Mouse (Mus musculus) kidney, embryonic 14.5 days (tissue): ENCODE measurements at regions not wholly inside any gene's neighbourhood (a gene's known extent, or its start where the extent isn't known, plus 50 kb on each side); places are given as distances from the start of the nearest gene placed in this dataset.

Source experiments
- ATAC-seq: fragments of 200-750 bp; cut with Nextera tagmentation; 2 replicates; pipeline ENCODE4 v1.8.0; 2017; ENCODE audit warnings: moderate number of reproducible peaks, mild to moderate bottlenecking, moderate TSS enrichment, moderate library complexity; ENCODE audit not compliant: low FRiP score, low TSS enrichment
- H3K27ac ChIP-seq: fragments of 300-500 bp; sonication (generic); 2 replicates; pipeline ENCODE4 v1.5.1; 2014; ENCODE audit warnings: low read depth, mild to moderate bottlenecking, low read length, moderate library complexity, mixed read lengths
- H3K27me3 ChIP-seq: fragments of 300-500 bp; sonication (generic); 2 replicates; pipeline ENCODE4 v1.6.1; 2014; ENCODE audit warnings: mild to moderate bottlenecking, low read length; ENCODE audit not compliant: control insufficient read depth, insufficient read depth
- H3K36me3 ChIP-seq: fragments of 300-500 bp; sonication (generic); 2 replicates; pipeline ENCODE4 v1.6.1; 2014; ENCODE audit warnings: low read length, mixed read lengths; ENCODE audit not compliant: control insufficient read depth, insufficient read depth
- H3K4me1 ChIP-seq: fragments of 300-500 bp; sonication (generic); 2 replicates; pipeline ENCODE4 v1.6.1; 2014; ENCODE audit warnings: low read length, mixed read lengths; ENCODE audit not compliant: control insufficient read depth, insufficient read depth
- H3K4me2 ChIP-seq: fragments of 300-500 bp; sonication (generic); replicated peaks from 2 replicates; pipeline ENCODE4 v1.6.1; 2014; ENCODE audit warnings: low read depth, mild to moderate bottlenecking, low read length
- H3K4me3 ChIP-seq: fragments of 300-500 bp; sonication (generic); 2 replicates; pipeline ENCODE4 v1.5.1; 2014; ENCODE audit warnings: mild to moderate bottlenecking, low read length
- H3K9ac ChIP-seq: fragments of 300-500 bp; sonication (generic); 2 replicates; pipeline ENCODE4 v1.6.1; 2014; ENCODE audit warnings: low read depth, mild to moderate bottlenecking, low read length, moderate library complexity
- H3K9me3 ChIP-seq: fragments of 300-500 bp; sonication (generic); 2 replicates; pipeline ENCODE4 v1.6.1; 2016; ENCODE audit warnings: low read length; ENCODE audit not compliant: control insufficient read depth
- WGBS: fragments of 180-500 bp; shearing (Covaris S2); extraction: QIAGEN DNeasy Blood & Tissue Kit; methylation state at CpG from one replicate; pipeline ENCODE4 v1.1.7; 2014; 5-methylcytosine and 5-hydroxymethylcytosine counted together

GRCm38 (mm10) chr5:101437666-101438299, 227.0 kb downstream of the Nkx6-1 start:
- no peak overlapping the region for H3K4me3 ChIP-seq
- H3K4me2 ChIP-seq, result no peak overlapping the region
- no peaks in the 10 kb centered on the region for H3K36me3 ChIP-seq
- no peaks in the 10 kb centered on the region for H3K9me3 ChIP-seq
- 69% methylated on average over 14 of the region's 14 CpGs for WGBS
- no peak overlapping the region for H3K27ac ChIP-seq
- no peaks in the 10 kb centered on the region for H3K27me3 ChIP-seq
- ATAC-seq, result no peak
- no peaks in the 10 kb centered on the region for H3K4me1 ChIP-seq
- H3K9ac ChIP-seq, result no peak overlapping the region

- no peak for ATAC-seq
- no peak overlapping the region for H3K27ac ChIP-seq
- H3K4me1 ChIP-seq, result 0 out of 2 replicates have a peak, but pooled peaks cover 3% of the 10 kb centered on the region
- H3K9me3 ChIP-seq, result no peaks in the 10 kb centered on the region
- no peak overlapping the region for H3K4me3 ChIP-seq
- no peaks in the 10 kb centered on the region for H3K36me3 ChIP-seq
- H3K9ac ChIP-seq, result no peak overlapping the region
- H3K27me3 ChIP-seq, result no peaks in the 10 kb centered on the region
- no peak overlapping the region for H3K4me2 ChIP-seq
- 35% methylated on average over 13 of the region's 13 CpGs for WGBS
Measured at GRCm38 (mm10) chr5:101426067-101426771, 238.6 kb downstream of the Nkx6-1 start.

DNA sequence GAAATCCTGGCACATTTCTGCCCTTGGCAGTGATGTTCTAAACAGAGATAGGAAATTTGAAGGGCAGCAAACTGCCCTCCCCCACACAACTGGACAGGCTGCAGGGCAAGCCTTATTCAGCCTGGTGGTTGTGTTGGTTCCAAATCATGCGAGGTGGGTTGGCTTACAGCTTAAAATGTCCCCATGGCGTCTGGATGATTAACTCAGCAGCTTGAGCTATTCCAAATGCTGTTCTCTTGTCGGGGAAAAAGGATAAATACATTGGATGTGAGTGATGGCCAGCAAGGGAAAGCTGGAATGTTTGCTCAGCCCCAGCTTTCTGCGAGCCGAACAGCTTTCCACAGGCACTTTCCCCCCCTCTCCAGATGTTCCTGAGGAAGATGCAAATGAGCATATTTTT, 280.5 kb downstream of the Nkx6-1 start:
- Histone ChIP-seq H3K9ac (no peak overlapping the region), H3K4me1 (no peaks in the 10 kb centered on the region), H3K9me3 (no peaks in the 10 kb centered on the region), H3K27ac (no peak overlapping the region), H3K36me3 (no peaks in the 10 kb centered on the region), H3K4me2 (no peak overlapping the region), H3K4me3 (no peak overlapping the region), H3K27me3 (no peaks in the 10 kb centered on the region)
- no peak for ATAC-seq
- WGBS, result 41% methylated on average over 5 of the region's 5 CpGs

DNA sequence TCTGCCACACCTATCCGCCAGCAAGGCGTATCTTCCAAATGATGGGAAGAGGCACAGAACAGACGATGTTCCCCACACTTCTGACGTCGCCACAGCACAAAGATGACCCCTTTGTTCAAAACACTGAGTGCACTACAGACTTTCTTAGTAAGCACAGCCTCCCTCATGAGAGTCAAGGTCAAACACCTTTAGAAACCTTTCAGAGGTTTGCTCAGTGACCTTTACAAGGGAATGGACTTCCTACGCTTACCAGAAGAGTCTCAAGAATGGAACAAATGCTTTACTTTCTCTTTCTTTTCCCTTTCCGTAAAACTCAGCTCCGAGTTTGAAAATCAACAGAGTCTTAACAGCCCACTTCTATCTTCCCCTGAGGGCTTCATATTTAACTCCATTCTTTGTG, 283.4 kb downstream of the Nkx6-1 start:
- H3K9me3 ChIP-seq, result no peaks in the 10 kb centered on the region
- 76% methylated on average over 8 of the region's 8 CpGs for WGBS
- no peaks in the 10 kb centered on the region for H3K4me1 ChIP-seq
- no peak overlapping the region for H3K4me3 ChIP-seq
- ATAC-seq, result no peak
- no peaks in the 10 kb centered on the region for H3K27me3 ChIP-seq
- no peak overlapping the region for H3K4me2 ChIP-seq
- H3K27ac ChIP-seq, result no peak overlapping the region
- H3K36me3 ChIP-seq, result no peaks in the 10 kb centered on the region
- no peak overlapping the region for H3K9ac ChIP-seq

DNA sequence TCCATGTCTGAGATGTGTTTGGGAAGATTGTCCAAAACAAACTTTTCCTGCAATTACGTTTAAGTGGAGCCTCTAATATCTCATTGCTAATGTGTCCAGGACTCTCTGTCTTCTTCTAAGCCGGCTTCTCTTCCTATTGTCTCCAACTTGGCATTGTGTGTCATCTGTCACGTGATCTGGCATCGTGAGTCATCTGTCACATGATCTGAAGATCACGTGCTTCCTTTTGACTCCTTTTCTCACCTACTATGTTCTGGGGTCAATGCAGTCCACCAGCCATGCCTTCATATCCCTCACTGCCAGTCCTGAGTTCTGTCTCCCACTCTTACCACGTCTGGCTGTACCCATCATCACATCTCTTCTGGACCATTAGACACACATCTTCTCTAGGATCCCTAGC, 288.1 kb downstream of the Nkx6-1 start:
- H3K4me1 ChIP-seq, result no peaks in the 10 kb centered on the region
- H3K9ac ChIP-seq, result no peak overlapping the region
- H3K4me2 ChIP-seq, result no peak overlapping the region
- no peak for ATAC-seq
- 90% methylated on average over 6 of the region's 6 CpGs for WGBS
- H3K4me3 ChIP-seq, result no peak overlapping the region
- no peaks in the 10 kb centered on the region for H3K27me3 ChIP-seq
- H3K27ac ChIP-seq, result no peak overlapping the region
- no peaks in the 10 kb centered on the region for H3K36me3 ChIP-seq
- no peaks in the 10 kb centered on the region for H3K9me3 ChIP-seq

- no peaks in the 10 kb centered on the region for H3K27me3 ChIP-seq
- H3K4me2 ChIP-seq, result no peak overlapping the region
- no peaks in the 10 kb centered on the region for H3K4me1 ChIP-seq
- no peak overlapping the region for H3K27ac ChIP-seq
- no peak overlapping the region for H3K4me3 ChIP-seq
- H3K9ac ChIP-seq, result no peak overlapping the region
- H3K36me3 ChIP-seq, result no peaks in the 10 kb centered on the region
- ATAC-seq, result no peak
- 66% methylated on average over 2 of the region's 2 CpGs for WGBS
- no peaks in the 10 kb centered on the region for H3K9me3 ChIP-seq
Measured at GRCm38 (mm10) chr5:101374129-101374528, 290.7 kb downstream of the Nkx6-1 start.

- Histone ChIP-seq H3K36me3 (no peaks in the 10 kb centered on the region), H3K27me3 (no peaks in the 10 kb centered on the region), H3K4me1 (no peaks in the 10 kb centered on the region), H3K27ac (no peak overlapping the region), H3K4me2 (no peak overlapping the region), H3K4me3 (no peak overlapping the region), H3K9me3 (no peaks in the 10 kb centered on the region), H3K9ac (no peak overlapping the region)
- no peak for ATAC-seq
- WGBS, result 45% methylated on average over 8 of the region's 8 CpGs
Measured at GRCm38 (mm10) chr5:101372204-101372603, 292.6 kb downstream of the Nkx6-1 start.

DNA sequence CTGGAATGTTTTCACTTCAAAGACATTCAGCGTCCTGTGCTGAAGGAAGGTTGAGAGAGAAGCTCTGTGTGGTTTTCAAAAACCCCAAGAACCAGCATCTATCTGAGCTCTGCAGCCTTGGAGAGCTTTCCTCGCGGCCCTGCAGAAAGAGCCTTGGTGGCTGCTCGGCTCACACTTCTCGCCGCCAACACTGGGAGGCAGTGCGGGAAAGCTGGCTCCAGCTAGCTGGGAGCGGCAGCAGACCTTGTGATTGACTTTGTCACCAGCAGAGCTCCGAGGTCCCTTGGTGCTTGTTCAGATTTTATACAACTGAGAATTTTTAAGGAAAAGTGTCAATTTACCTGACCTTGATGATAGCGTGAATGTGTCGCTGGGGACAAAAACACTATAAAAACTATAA, 299.4 kb downstream of the Nkx6-1 start:
- H3K9ac ChIP-seq, result no peak overlapping the region
- no peak overlapping the region; the same call in 1 of the 2 replicates for H3K4me2 ChIP-seq
- no peaks in the 10 kb centered on the region for H3K36me3 ChIP-seq
- WGBS, result 8% methylated on average over 11 of the region's 11 CpGs
- peak; percentile 57; the same call in 1 of the 2 replicates for ATAC-seq
- H3K4me3 ChIP-seq, result no peak overlapping the region
- H3K27ac ChIP-seq, result no peak overlapping the region
- H3K27me3 ChIP-seq, result peaks cover 9% of the 10 kb centered on the region; the same call in 1 of the 2 replicates
- H3K4me1 ChIP-seq, result no peaks in the 10 kb centered on the region
- no peaks in the 10 kb centered on the region for H3K9me3 ChIP-seq

- H3K9ac ChIP-seq, result no peak overlapping the region
- no peak overlapping the region for H3K4me3 ChIP-seq
- no peak for ATAC-seq
- no peaks in the 10 kb centered on the region for H3K9me3 ChIP-seq
- H3K36me3 ChIP-seq, result no peaks in the 10 kb centered on the region
- H3K27me3 ChIP-seq, result 0 out of 2 replicates have a peak, but pooled peaks cover 4% of the 10 kb centered on the region
- 64% methylated on average over 6 of the region's 6 CpGs for WGBS
- H3K4me2 ChIP-seq, result no peak overlapping the region
- H3K4me1 ChIP-seq, result no peaks in the 10 kb centered on the region
- H3K27ac ChIP-seq, result no peak overlapping the region
Measured at GRCm38 (mm10) chr5:101359986-101360385, 304.8 kb downstream of the Nkx6-1 start.
